Mouse (Mus musculus) hindbrain, embryonic 13.5 days (tissue): ENCODE measurements around the gene Tirap. TPM values are rescaled to one million over a fixed set of nuclear protein-coding genes. Genes with fewer than 3 reads are reported as not detected.
A peak's percentile ranks its signal among the peaks of the same experiment; 100 is the strongest.

Experiments
- ATAC-seq: fragments of 200-750 bp; cut with Nextera tagmentation; 2 replicates; pipeline ENCODE4 v1.8.0; 2017; ENCODE audit warnings: moderate TSS enrichment; ENCODE audit not compliant: low FRiP score
- H3K27ac ChIP-seq: fragments of 300-500 bp; sonication (generic); 2 replicates; pipeline ENCODE4 v1.5.1; 2015; ENCODE audit warnings: inconsistent platforms, mild to moderate bottlenecking, moderate library complexity
- H3K27me3 ChIP-seq: fragments of 300-500 bp; sonication (generic); 2 replicates; pipeline ENCODE4 v1.6.1; 2015; ENCODE audit warnings: mild to moderate bottlenecking, inconsistent platforms
- H3K36me3 ChIP-seq: fragments of 300-500 bp; sonication (generic); 2 replicates; pipeline ENCODE4 v1.6.1; 2015; ENCODE audit warnings: mild to moderate bottlenecking, inconsistent platforms
- H3K4me1 ChIP-seq: fragments of 300-500 bp; sonication (generic); replicated peaks from 2 replicates; pipeline ENCODE4 v1.6.1; 2015; ENCODE audit warnings: inconsistent platforms
- H3K4me2 ChIP-seq: fragments of 300-500 bp; sonication (generic); 2 replicates; pipeline ENCODE4 v1.6.1; 2015; ENCODE audit warnings: inconsistent platforms, mild to moderate bottlenecking, moderate library complexity
- H3K4me3 ChIP-seq: fragments of 300-500 bp; sonication (generic); 2 replicates; pipeline ENCODE4 v1.5.1; 2015; ENCODE audit warnings: mild to moderate bottlenecking, inconsistent platforms
- H3K9ac ChIP-seq: fragments of 300-500 bp; sonication (generic); 2 replicates; pipeline ENCODE4 v1.6.1; 2015; ENCODE audit warnings: mild to moderate bottlenecking, inconsistent platforms
- H3K9me3 ChIP-seq: fragments of 300-500 bp; sonication (generic); 2 replicates; pipeline ENCODE4 v1.6.1; 2016; ENCODE audit warnings: inconsistent platforms
- WGBS: fragments of 180-500 bp; shearing (Covaris S2); methylation state at CpG from one replicate; pipeline ENCODE4 v1.1.7; 2015; 5-methylcytosine and 5-hydroxymethylcytosine counted together
- polyA plus RNA-seq: library from polyadenylated mRNA; unstranded; fragments of >200 nt; fragmentation: Nextera tagmentation; extraction: Ambion mirVana; gene quantifications from 2 replicates; pipeline ENCODE4 v1.2.1, GENCODE M21; 2015

Tirap gene
- polyA plus RNA-seq, 1 experiment from 2014 or later, result 6.4 TPM

DNA sequence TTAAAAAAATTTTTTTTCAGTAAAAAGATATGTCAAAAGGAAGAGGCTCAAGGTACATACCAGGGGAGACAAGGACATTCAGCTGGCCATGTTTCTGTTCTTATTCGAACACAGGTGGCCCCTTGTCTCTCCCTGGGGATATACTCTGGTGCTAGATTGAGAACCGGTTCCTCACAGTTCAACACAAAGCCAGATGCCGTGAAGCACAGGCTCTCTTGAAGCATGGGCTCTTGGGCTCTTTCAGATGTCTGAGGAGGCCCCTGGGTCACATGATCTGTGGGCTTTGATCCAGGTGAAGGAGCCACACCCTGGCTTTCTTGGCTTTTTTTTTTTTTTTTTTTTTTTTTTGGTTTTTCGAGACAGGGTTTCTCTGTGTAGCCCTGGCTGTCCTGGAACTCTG lies 13.7 kb downstream of the Tirap start:
- no peak overlapping the region for H3K9ac ChIP-seq
- no peak overlapping the region for H3K4me2 ChIP-seq
- H3K4me1 ChIP-seq, result 0 out of 2 replicates have a peak, but pooled peaks cover 5% of the 10 kb centered on the region
- H3K27me3 ChIP-seq, result no peaks in the 10 kb centered on the region
- H3K36me3 ChIP-seq, result peaks cover 23% of the 10 kb centered on the region; the same call in 1 of the 2 replicates
- no peak for ATAC-seq
- H3K4me3 ChIP-seq, result no peak overlapping the region
- no peaks in the 10 kb centered on the region for H3K9me3 ChIP-seq
- 82% methylated on average over 4 of the region's 4 CpGs for WGBS
- H3K27ac ChIP-seq, result no peak overlapping the region

DNA sequence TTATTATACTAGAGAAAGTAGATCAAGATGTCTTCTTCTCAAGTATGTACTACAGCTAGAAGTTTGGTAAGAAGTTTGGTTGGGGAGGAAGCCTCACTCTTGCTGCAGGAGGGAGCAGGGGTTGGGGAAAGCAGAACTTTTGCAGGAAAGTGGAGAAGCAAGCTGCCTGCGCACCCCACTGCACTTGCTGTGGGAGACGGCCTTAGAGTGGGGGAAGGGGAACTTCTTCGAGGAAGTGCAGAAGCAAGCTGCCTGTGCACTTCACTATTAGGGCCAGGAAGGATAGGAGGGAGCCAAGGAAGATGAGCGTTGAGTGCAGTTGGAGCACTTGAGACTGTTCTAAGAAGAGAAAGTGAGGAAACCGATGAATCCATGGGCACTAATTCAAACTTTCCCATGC lies 16.7 kb downstream of the Tirap start:
- 69% methylated on average over 5 of the region's 5 CpGs for WGBS
- no peaks in the 10 kb centered on the region for H3K27me3 ChIP-seq
- ATAC-seq, result no peak
- no peaks in the 10 kb centered on the region for H3K4me1 ChIP-seq
- H3K4me2 ChIP-seq, result no peak overlapping the region
- H3K9ac ChIP-seq, result no peak overlapping the region
- H3K36me3 ChIP-seq, result peaks cover 9% of the 10 kb centered on the region; the same call in 1 of the 2 replicates
- H3K4me3 ChIP-seq, result no peak overlapping the region
- H3K9me3 ChIP-seq, result no peaks in the 10 kb centered on the region
- H3K27ac ChIP-seq, result no peak overlapping the region

DNA sequence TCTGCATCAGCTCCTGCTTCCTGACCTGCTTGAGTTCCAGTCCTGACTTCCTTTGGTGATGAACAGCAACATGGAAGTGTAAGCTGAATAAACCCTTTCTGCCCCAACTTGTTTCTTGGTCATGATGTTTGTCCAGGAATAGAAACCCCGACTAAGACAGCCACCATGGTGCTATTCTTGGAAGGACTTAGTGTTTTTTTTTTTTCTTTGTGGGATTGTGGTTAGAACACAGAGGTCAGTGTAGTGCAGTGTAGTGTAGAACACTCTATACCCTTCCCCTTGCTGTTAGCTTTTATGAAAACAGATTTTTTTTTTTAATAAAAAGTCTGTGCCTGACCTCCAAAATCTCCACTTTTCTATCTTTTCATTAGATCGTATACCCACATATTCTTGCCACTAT lies 17.3 kb downstream of the Tirap start:
- ATAC-seq, result no peak
- no peaks in the 10 kb centered on the region for H3K4me1 ChIP-seq
- no peak overlapping the region for H3K9ac ChIP-seq
- no peaks in the 10 kb centered on the region for H3K27me3 ChIP-seq
- 88% methylated on average over 2 of the region's 2 CpGs for WGBS
- H3K9me3 ChIP-seq, result no peaks in the 10 kb centered on the region
- H3K36me3 ChIP-seq, result peaks cover 8% of the 10 kb centered on the region; the same call in 1 of the 2 replicates
- no peak overlapping the region for H3K27ac ChIP-seq
- H3K4me2 ChIP-seq, result no peak overlapping the region
- no peak overlapping the region for H3K4me3 ChIP-seq

DNA sequence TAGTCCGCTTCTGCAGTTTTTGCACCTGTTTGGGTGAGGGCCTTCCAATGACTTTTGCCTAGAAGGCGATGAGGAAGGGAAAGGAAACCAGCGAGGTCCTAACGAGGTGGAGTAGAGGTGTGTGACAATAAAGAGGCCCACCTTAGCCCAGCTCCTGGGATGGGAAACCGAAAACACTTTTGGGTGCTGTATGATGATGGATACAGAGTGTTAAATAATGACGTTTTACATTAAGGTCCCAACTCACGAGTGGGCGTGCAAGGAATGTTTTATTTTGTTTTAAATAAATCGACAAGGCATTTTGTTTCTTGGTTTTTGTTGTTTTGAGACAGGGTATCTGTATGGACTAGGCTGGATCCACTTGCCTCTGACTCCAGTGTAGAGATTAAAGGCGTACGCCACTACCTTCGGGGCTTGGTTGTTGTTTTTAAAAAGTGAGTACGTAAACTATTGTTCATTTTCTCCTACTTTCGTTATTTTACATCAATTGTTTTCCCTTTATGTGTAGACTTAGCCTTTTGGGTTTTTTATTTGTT lies 23.9 kb downstream of the Tirap start:
- Histone ChIP-seq H3K4me3 (peak overlapping the region; percentile 50), H3K36me3 (no peaks in the 10 kb centered on the region), H3K4me2 (peak overlapping the region; percentile 80), H3K9ac (peak overlapping the region; percentile 71; the same call in 1 of the 2 replicates), H3K27me3 (no peaks in the 10 kb centered on the region), H3K9me3 (no peaks in the 10 kb centered on the region), H3K4me1 (peaks cover 11% of the 10 kb centered on the region), H3K27ac (peak overlapping the region; percentile 87; the same call in 1 of the 2 replicates)
- ATAC-seq, result peak; percentile 59; the same call in 1 of the 2 replicates
- 49% methylated on average over 14 of the region's 14 CpGs for WGBS

DNA sequence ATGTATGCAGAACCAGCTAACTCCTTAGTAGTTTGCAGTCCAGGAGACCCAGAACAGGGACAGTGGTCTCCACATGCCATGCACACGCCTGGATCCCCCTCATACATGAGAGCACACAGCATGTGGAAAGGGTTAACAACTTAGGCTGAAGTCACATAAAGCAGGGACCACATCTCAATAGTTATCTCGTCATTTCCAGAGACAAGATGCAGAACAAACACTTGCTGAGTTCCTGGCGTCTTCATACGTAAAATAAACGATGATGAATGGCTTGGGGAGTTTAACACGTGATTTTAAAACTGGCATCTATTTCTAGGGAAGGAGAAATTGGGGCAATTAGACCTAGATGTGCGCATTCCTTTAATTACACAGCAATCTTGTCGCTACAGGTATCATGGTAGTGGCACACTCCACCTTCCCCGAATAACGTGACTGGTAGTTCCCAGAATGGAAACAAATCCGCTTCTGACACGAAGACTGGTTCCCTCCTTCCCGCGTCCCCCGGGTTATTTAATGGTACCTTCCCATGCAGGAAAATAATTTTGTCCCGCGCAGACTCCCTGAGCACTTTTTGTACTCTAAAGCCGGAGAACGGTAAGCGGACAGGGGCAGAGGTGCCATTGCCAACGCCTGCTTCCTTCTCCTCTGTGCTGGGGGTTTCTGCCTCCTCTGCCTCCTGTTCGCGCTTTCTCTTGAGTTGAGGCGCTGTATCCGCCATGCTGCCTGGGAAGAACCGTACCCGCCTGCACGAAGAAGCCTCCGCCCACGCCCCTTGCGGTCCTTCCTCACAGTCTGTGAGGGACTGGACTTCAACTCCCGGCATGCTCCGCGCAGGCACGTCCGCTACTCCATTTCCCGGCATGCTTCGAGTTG lies 24.6 kb downstream of the Tirap start, which contains the start of gene Dcps:
Gene Dcps (minus strand): TSS at position 811 of the 873 bp plus-strand sequence.
- H3K4me1 ChIP-seq, result peaks cover 11% of the 10 kb centered on the region
- H3K4me2 ChIP-seq, result peak within 1 kb of the TSS; percentile 80
- H3K4me3 ChIP-seq, result peak within 1 kb of the TSS; percentile 50
- under 1% methylated on average over 38 of the region's 38 CpGs for WGBS
- peaks cover 6% of the 10 kb centered on the region; the same call in 1 of the 2 replicates for H3K36me3 ChIP-seq
- no peaks in the 10 kb centered on the region for H3K9me3 ChIP-seq
- ATAC-seq, result peak; percentile 98
- no peaks in the 10 kb centered on the region for H3K27me3 ChIP-seq
- H3K9ac ChIP-seq, result peak within 1 kb of the TSS; percentile 71
- peak within 1 kb of the TSS; percentile 87 for H3K27ac ChIP-seq

DNA sequence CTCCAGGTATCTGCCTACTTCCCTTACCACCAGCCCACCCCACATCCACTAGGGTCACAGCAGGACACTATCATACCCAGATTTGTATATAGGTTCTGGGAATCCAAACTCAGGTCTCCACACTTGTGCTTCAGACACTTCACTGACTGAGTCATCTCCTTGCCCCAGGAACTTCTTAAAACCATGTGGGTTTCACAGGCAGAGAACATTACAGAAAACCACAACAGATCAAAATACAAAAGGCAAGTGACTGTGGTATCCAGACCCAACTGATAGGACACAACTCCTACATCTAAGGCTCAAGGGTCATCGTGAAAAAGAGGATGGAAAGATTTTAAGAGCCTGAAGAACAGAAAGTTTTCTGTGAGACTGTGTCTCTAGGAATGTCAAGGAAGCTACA lies 26.8 kb downstream of the Tirap start:
- no peak overlapping the region for H3K9ac ChIP-seq

DNA sequence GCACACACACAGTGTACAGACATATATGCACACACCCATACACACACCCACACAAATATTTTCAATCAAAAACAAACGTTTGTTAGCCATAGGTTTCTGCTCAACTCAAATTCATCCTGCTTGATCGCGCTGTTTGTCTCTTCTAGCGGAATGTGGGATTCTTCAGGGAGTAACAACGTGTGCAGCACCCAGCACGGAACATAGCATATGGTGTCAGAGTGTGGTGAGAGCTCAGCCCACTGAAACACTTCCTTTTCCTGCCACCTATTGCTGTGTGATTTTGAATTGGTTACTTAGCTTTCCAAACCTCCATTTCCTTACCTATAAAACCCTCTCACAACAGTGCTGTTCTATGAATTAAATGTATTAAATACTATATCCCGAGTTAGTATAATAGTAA lies 30.0 kb downstream of the Tirap start:
- no peak for ATAC-seq
- peaks cover 19% of the 10 kb centered on the region for H3K4me1 ChIP-seq
- 95% methylated on average over 7 of the region's 7 CpGs for WGBS
- H3K4me2 ChIP-seq, result no peak overlapping the region
- H3K27ac ChIP-seq, result no peak overlapping the region
- H3K27me3 ChIP-seq, result no peaks in the 10 kb centered on the region
- H3K4me3 ChIP-seq, result no peak overlapping the region
- no peaks in the 10 kb centered on the region for H3K9me3 ChIP-seq
- H3K36me3 ChIP-seq, result peaks cover 16% of the 10 kb centered on the region
- no peak overlapping the region for H3K9ac ChIP-seq

More for the DNA sequence above, 26.8 kb downstream of the Tirap start:
- ATAC-seq, result no peak
- H3K27me3 ChIP-seq, result no peaks in the 10 kb centered on the region
- H3K4me2 ChIP-seq, result no peak overlapping the region
- no peaks in the 10 kb centered on the region for H3K9me3 ChIP-seq
- H3K4me3 ChIP-seq, result no peak overlapping the region
- peaks cover 11% of the 10 kb centered on the region for H3K4me1 ChIP-seq
- WGBS, result 91% methylated on average over 1 of the region's 1 CpGs
- H3K36me3 ChIP-seq, result peaks cover 16% of the 10 kb centered on the region
- H3K27ac ChIP-seq, result no peak overlapping the region

DNA sequence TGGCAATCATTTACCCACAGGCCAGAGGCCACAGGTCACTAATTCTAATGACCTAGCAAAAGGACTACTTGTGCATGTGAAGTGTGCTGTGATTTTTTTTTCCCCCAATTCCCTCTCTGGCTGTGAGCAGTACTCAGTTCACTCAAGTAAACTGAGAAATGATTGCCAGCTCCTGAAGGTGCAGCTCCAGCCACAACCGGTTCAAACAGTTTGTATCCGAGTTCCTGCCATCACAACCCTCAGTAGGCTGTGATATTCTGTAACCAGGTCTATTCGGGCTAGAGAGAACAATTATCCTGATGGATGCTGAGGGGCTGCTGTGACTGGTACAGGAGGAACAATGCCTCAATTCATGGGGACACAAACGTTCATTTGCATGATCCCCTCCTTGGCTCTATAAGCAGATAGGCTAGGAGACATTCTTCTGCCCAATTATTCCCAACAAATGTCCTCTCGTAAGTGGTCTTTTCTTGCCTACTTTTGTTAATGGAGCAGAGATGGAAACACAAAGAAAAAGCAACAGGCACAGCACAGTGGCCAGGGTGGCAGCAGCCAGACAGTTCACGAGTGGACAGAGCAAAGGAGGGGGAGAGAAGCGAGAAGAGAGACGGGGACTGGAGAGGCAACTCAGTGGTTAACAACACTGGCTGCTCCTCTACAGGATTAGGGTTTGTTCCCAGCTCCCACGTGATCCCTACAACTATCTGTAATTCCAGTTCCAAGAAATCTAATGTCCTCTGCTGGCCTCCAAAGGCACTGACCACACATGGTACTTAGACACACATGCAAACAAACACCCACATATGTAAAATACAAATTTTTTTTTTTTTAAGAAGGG lies 33.1 kb downstream of the Tirap start:
- no peaks in the 10 kb centered on the region for H3K9me3 ChIP-seq
- peaks cover 9% of the 10 kb centered on the region for H3K4me1 ChIP-seq
- peak; percentile 57 for ATAC-seq
- H3K4me2 ChIP-seq, result no peak overlapping the region
- peaks cover 23% of the 10 kb centered on the region for H3K36me3 ChIP-seq
- 18% methylated on average over 9 of the region's 9 CpGs for WGBS
- peak overlapping the region; percentile 49; the same call in 1 of the 2 replicates for H3K9ac ChIP-seq
- no peak overlapping the region for H3K4me3 ChIP-seq
- H3K27ac ChIP-seq, result no peak overlapping the region
- H3K27me3 ChIP-seq, result no peaks in the 10 kb centered on the region

DNA sequence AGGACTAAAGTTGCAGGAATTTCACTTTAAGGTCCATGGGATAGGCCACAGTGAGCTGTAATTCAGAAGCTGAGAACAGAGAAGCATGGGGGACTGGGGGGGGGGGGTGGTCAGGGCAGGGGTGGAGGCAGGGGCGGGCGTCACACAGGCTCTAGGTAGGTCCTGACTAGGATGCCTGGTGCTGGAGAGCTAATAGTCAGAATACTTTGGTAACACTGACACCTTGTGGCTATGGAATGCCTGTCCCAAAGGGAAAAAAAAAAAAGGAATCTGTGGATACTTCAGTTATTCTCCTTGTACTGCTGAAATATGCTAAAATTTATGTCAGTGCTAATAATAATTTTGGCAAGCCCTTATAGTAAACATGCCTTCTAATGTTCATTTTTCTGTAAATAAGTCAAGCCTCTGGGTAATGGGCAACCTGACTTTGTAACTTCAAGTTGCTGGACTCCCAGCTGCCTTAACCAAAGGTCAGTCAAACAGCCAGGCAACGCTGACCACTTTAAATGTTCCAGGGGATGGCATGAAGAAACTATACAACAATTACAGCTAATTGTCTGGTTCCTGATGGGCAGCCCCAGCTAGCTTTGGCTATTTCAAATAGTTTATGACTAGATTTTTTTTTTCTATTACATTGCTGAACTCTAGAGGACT lies 33.8 kb downstream of the Tirap start:
- Histone ChIP-seq H3K4me1 (peaks cover 9% of the 10 kb centered on the region), H3K4me3 (no peak overlapping the region), H3K9ac (peak overlapping the region; percentile 49; the same call in 1 of the 2 replicates), H3K4me2 (no peak overlapping the region), H3K9me3 (no peaks in the 10 kb centered on the region), H3K27ac (no peak overlapping the region), H3K27me3 (no peaks in the 10 kb centered on the region), H3K36me3 (peaks cover 23% of the 10 kb centered on the region)
- ATAC-seq, result peak; percentile 67
- 21% methylated on average over 3 of the region's 3 CpGs for WGBS

DNA sequence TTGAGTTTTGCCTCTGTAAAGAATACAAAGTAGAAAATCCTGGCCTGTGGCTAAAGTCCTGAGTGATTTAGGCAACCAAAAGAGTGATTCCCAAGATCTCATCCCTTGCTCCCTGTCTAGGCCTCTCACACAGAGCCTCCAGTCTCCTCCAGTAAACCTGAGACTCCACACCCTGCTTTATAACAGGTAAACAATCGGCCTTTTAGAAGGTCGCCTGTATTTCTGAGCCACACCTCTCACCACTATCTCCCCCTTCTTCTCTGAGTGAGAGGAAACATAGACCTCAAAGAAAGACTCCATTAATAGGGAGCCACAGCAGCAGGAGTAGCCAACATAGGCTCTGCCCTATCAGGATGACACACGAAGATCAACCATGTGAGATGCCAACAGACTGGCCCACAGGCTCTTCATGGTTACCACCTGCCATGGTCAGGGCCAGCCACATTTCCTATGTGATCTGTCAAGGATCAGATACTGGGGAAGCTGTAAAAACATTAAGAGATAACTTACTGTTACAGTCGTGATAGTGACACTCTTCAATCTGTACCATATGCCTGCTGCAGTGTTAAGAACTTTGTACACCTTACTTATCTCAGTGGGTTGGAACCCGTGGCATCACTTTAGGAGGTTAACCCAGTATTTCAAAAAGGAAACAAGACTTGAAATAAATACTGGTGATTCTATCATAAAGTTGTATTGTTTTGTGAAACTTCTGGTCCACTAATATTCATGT lies 35.8 kb downstream of the Tirap start:
- H3K9ac ChIP-seq, result no peak overlapping the region
- no peak overlapping the region for H3K4me3 ChIP-seq
- H3K4me1 ChIP-seq, result peaks cover 9% of the 10 kb centered on the region
- no peaks in the 10 kb centered on the region for H3K27me3 ChIP-seq
- no peaks in the 10 kb centered on the region for H3K9me3 ChIP-seq
- no peak overlapping the region for H3K4me2 ChIP-seq
- no peak for ATAC-seq
- WGBS, result 93% methylated on average over 5 of the region's 5 CpGs
- no peak overlapping the region for H3K27ac ChIP-seq
- peaks cover 10% of the 10 kb centered on the region for H3K36me3 ChIP-seq

DNA sequence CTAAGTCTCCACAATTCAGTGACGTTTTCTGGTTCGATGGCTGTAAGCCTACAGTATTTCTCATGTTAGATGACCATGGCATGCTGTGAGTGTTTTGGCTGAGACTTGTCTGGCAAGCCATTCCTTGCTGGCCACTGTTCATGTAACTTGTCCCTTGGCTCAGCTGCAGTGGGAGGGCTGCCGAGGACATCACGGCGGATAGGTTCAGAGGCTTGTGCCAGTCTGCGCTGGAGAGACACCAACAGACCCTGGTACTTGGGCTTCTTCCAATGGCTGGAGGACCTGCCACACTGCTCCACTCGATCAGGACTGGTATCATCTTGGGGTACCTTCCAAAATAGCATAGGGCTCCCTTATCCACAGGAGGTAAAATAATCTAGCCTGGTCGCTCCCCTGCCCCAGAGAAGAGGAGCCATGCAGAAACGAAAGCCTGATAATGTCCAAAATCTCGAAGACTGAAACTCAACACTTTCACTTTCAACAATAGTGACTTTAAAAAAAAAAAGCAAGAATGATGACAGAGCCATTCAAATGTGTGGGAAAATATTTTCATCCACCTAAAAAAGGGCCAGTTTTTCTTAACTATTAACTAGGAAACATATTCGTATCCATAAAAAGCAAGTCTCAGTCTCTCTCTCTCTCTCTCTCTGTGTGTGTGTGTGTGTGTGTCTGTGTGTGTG lies 36.9 kb downstream of the Tirap start:
- Histone ChIP-seq H3K9ac (no peak overlapping the region), H3K4me3 (no peak overlapping the region), H3K4me2 (no peak overlapping the region), H3K9me3 (no peaks in the 10 kb centered on the region), H3K4me1 (peaks cover 9% of the 10 kb centered on the region), H3K27me3 (no peaks in the 10 kb centered on the region), H3K27ac (no peak overlapping the region), H3K36me3 (peaks cover 7% of the 10 kb centered on the region; the same call in 1 of the 2 replicates)
- no peak for ATAC-seq
- 93% methylated on average over 11 of the region's 11 CpGs for WGBS
